Mouse (Mus musculus) lung, postnatal 0 days (tissue): ENCODE measurements at regions not wholly inside any gene's neighbourhood (a gene's known extent, or its start where the extent isn't known, plus 50 kb on each side); places are given as distances from the start of the nearest gene placed in this dataset.

Experiments
- ATAC-seq: fragments of 200-750 bp; cut with Nextera tagmentation; 2 replicates; pipeline ENCODE4 v1.8.0; 2017; ENCODE audit warnings: moderate library complexity
- DNase-seq: peaks from one replicate; pipeline ENCODE4 v3.0.0-alpha.2; 2016; ENCODE audit warnings: low spot score
- H3K27ac ChIP-seq: fragments of 300-500 bp; sonication (generic); 2 replicates; pipeline ENCODE4 v1.5.1; 2014; ENCODE audit warnings: antibody characterized with exemption, mild to moderate bottlenecking, low read length, mixed read lengths
- H3K27me3 ChIP-seq: fragments of 300-500 bp; sonication (generic); replicated peaks from 2 replicates; pipeline ENCODE4 v1.6.1; 2014; ENCODE audit warnings: low read length, mixed read lengths; ENCODE audit not compliant: insufficient read depth
- H3K36me3 ChIP-seq: fragments of 300-500 bp; sonication (generic); 2 replicates; pipeline ENCODE4 v1.6.1; 2014; ENCODE audit warnings: low read length, mixed read lengths; ENCODE audit not compliant: insufficient read depth
- H3K4me1 ChIP-seq: fragments of 300-500 bp; sonication (generic); 2 replicates; pipeline ENCODE4 v1.6.1; 2014; ENCODE audit warnings: antibody characterized with exemption, low read depth, low read length, mixed read lengths; ENCODE audit not compliant: insufficient read depth
- H3K4me2 ChIP-seq: fragments of 300-500 bp; sonication (generic); replicated peaks from 2 replicates; pipeline ENCODE4 v1.6.1; 2014; ENCODE audit warnings: low read depth, mild to moderate bottlenecking, low read length, moderate library complexity, mixed read lengths
- H3K4me3 ChIP-seq: fragments of 300-500 bp; sonication (generic); 2 replicates; pipeline ENCODE4 v1.5.1; 2014; ENCODE audit warnings: low read depth, low read length
- H3K9ac ChIP-seq: fragments of 300-500 bp; sonication (generic); replicated peaks from 2 replicates; pipeline ENCODE4 v1.6.1; 2014; ENCODE audit warnings: low read depth, mild to moderate bottlenecking
- H3K9me3 ChIP-seq: fragments of 300-500 bp; sonication (generic); 2 replicates; pipeline ENCODE4 v1.6.1; 2016; ENCODE audit warnings: low read length, mixed read lengths
- CTCF ChIP-seq: IDR thresholded peaks from 2 replicates; pipeline ENCODE4 v1.5.1; 2016; ENCODE audit warnings: antibody characterized with exemption, mild to moderate bottlenecking
- EP300 ChIP-seq: IDR thresholded peaks from 2 replicates; pipeline ENCODE4 v1.6.1; 2016; ENCODE audit warnings: antibody characterized with exemption, mild to moderate bottlenecking, control low read depth
- WGBS: fragments of 180-500 bp; shearing (Covaris S2); extraction: QIAGEN DNeasy Blood & Tissue Kit; methylation state at CpG from one replicate; pipeline ENCODE4 v1.1.7; 2014; 5-methylcytosine and 5-hydroxymethylcytosine counted together

- Histone ChIP-seq H3K4me3 (no peak overlapping the region), H3K4me2 (no peak overlapping the region), H3K27ac (no peak overlapping the region), H3K9me3 (no peaks in the 10 kb centered on the region), H3K27me3 (no peaks in the 10 kb centered on the region), H3K4me1 (no peaks in the 10 kb centered on the region), H3K36me3 (no peaks in the 10 kb centered on the region), H3K9ac (no peak overlapping the region)
- no peak for DNase-seq
- TF ChIP-seq EP300 (no peak), CTCF (no peak)
- ATAC-seq, result no peak
These were observed 71.7 kb downstream of the 3110018I06Rik start for GRCm38 (mm10) chr12:107560100-107560499.

GRCm38 (mm10) chr12:107572586-107572985 is 84.2 kb downstream of the 3110018I06Rik start:
- Histone ChIP-seq H3K4me3 (no peak overlapping the region), H3K4me2 (no peak overlapping the region), H3K27me3 (no peaks in the 10 kb centered on the region), H3K36me3 (no peaks in the 10 kb centered on the region), H3K27ac (no peak overlapping the region), H3K4me1 (no peaks in the 10 kb centered on the region), H3K9ac (no peak overlapping the region), H3K9me3 (no peaks in the 10 kb centered on the region)
- no peak for DNase-seq
- TF ChIP-seq CTCF (no peak), EP300 (no peak)
- WGBS, result 89% methylated on average over 4 of the region's 4 CpGs
- no peak for ATAC-seq

- no peaks in the 10 kb centered on the region for H3K9me3 ChIP-seq
- WGBS, result 65% methylated on average over 5 of the region's 5 CpGs
- H3K4me3 ChIP-seq, result no peak overlapping the region
- no peak for DNase-seq
- H3K9ac ChIP-seq, result no peak overlapping the region
- H3K4me2 ChIP-seq, result no peak overlapping the region
- H3K27ac ChIP-seq, result no peak overlapping the region
- H3K36me3 ChIP-seq, result no peaks in the 10 kb centered on the region
- no peaks in the 10 kb centered on the region for H3K4me1 ChIP-seq
- no peaks in the 10 kb centered on the region for H3K27me3 ChIP-seq
- no peak for ATAC-seq
- TF ChIP-seq CTCF, result no peak
- no peak for TF ChIP-seq EP300
These were observed 91.1 kb downstream of the 3110018I06Rik start for GRCm38 (mm10) chr12:107579508-107579907.

GRCm38 (mm10) chr12:107583151-107583720 is 94.8 kb downstream of the 3110018I06Rik start:
- Histone ChIP-seq H3K27me3 (no peaks in the 10 kb centered on the region), H3K9ac (no peak overlapping the region), H3K4me2 (no peak overlapping the region), H3K9me3 (no peaks in the 10 kb centered on the region), H3K4me3 (no peak overlapping the region), H3K4me1 (no peaks in the 10 kb centered on the region), H3K36me3 (no peaks in the 10 kb centered on the region), H3K27ac (no peak overlapping the region)
- WGBS, result 22% methylated on average over 11 of the region's 11 CpGs
- ATAC-seq, result no peak
- DNase-seq, result no peak
- TF ChIP-seq EP300, result no peak
- no peak for TF ChIP-seq CTCF

GRCm38 (mm10) chr12:107585696-107586225 is 97.3 kb downstream of the 3110018I06Rik start:
- H3K4me2 ChIP-seq, result no peak overlapping the region
- 73% methylated on average over 9 of the region's 9 CpGs for WGBS

GRCm38 (mm10) chr12:107596236-107596635 is 107.8 kb downstream of the 3110018I06Rik start:
- Histone ChIP-seq H3K4me1 (no peaks in the 10 kb centered on the region), H3K27me3 (no peaks in the 10 kb centered on the region), H3K36me3 (no peaks in the 10 kb centered on the region), H3K4me2 (no peak overlapping the region), H3K9me3 (no peaks in the 10 kb centered on the region), H3K4me3 (no peak overlapping the region), H3K9ac (no peak overlapping the region), H3K27ac (no peak overlapping the region)
- ATAC-seq (no peak), DNase-seq (no peak)
- TF ChIP-seq EP300 (no peak), CTCF (no peak)

More at GRCm38 (mm10) chr12:107585696-107586225, 97.3 kb downstream of the 3110018I06Rik start:
- Histone ChIP-seq H3K9me3 (no peaks in the 10 kb centered on the region), H3K27ac (no peak overlapping the region), H3K4me1 (no peaks in the 10 kb centered on the region), H3K4me3 (no peak overlapping the region), H3K9ac (no peak overlapping the region), H3K27me3 (no peaks in the 10 kb centered on the region), H3K36me3 (no peaks in the 10 kb centered on the region)
- DNase-seq (no peak), ATAC-seq (no peak)
- TF ChIP-seq CTCF (no peak), EP300 (no peak)

- TF ChIP-seq CTCF (no peak), EP300 (no peak)
- Histone ChIP-seq H3K9ac (no peak overlapping the region), H3K27ac (no peak overlapping the region), H3K4me3 (no peak overlapping the region), H3K36me3 (no peaks in the 10 kb centered on the region), H3K9me3 (no peaks in the 10 kb centered on the region), H3K4me2 (no peak overlapping the region), H3K27me3 (no peaks in the 10 kb centered on the region), H3K4me1 (no peaks in the 10 kb centered on the region)
- WGBS, result 94% methylated on average over 5 of the region's 5 CpGs
- no peak for DNase-seq
- no peak for ATAC-seq
These were observed 112.1 kb downstream of the 3110018I06Rik start for GRCm38 (mm10) chr12:107600576-107600975.
